Mouse (Mus musculus) heart, embryonic 14.5 days (tissue): ENCODE data around the gene Lct. TPM values are rescaled to one million over a fixed set of nuclear protein-coding genes. Genes with fewer than 3 reads are reported as not detected.
A peak's percentile ranks its signal among the peaks of the same experiment; 100 is the strongest.

Experiments used
- ATAC-seq: fragments of 200-750 bp; cut with Nextera tagmentation; 2 replicates; pipeline ENCODE4 v1.8.0; 2017; ENCODE audit warnings: low read depth, moderate TSS enrichment; ENCODE audit not compliant: insufficient number of reproducible peaks, insufficient read depth, low FRiP score
- H3K27ac ChIP-seq, 2 experiments: fragments of 200-500 bp in 1 of 2; fragments of 300-500 bp in 1 of 2; sonication (generic) in 1 of 2; replicated peaks in 1 of 2; 2 replicates each; pipeline ENCODE4 v1.5.1; 2012 to 2014; ENCODE audit warnings: low read depth in 2 of 2, low read length in 2 of 2, control low read depth in 1 of 2, mild to moderate bottlenecking in 1 of 2, mixed read lengths in 1 of 2; ENCODE audit not compliant: control insufficient read depth in 1 of 2, insufficient read depth in 1 of 2
- H3K27me3 ChIP-seq: fragments of 300-500 bp; sonication (generic); 2 replicates; pipeline ENCODE4 v1.6.1; 2014; ENCODE audit warnings: mild to moderate bottlenecking, low read length, control low read depth; ENCODE audit not compliant: control insufficient read depth, insufficient read depth
- H3K36me3 ChIP-seq: fragments of 300-500 bp; sonication (generic); 2 replicates; pipeline ENCODE4 v1.6.1; 2014; ENCODE audit warnings: mild to moderate bottlenecking, control low read depth, low read length, mixed read lengths; ENCODE audit not compliant: control insufficient read depth, insufficient read depth
- H3K4me1 ChIP-seq, 2 experiments: fragments of 200-500 bp in 1 of 2; fragments of 300-500 bp in 1 of 2; sonication (generic) in 1 of 2; 2 replicates each; pipeline ENCODE4 v1.6.1; 2012 to 2014; ENCODE audit warnings: low read length in 2 of 2, control low read depth in 1 of 2, mixed read lengths in 1 of 2; ENCODE audit not compliant: control insufficient read depth in 2 of 2, insufficient read depth in 2 of 2
- H3K4me2 ChIP-seq: fragments of 300-500 bp; sonication (generic); 2 replicates; pipeline ENCODE4 v1.6.1; 2014; ENCODE audit warnings: mild to moderate bottlenecking, low read length
- H3K4me3 ChIP-seq, 2 experiments: fragments of 200-500 bp in 1 of 2; fragments of 300-500 bp in 1 of 2; sonication (generic) in 1 of 2; 2 replicates each; pipeline ENCODE4 v1.5.1; 2012 to 2014; ENCODE audit warnings: low read length in 2 of 2, mild to moderate bottlenecking in 2 of 2, control low read depth in 1 of 2, low read depth in 1 of 2, moderate library complexity in 1 of 2; ENCODE audit not compliant: control insufficient read depth in 1 of 2, insufficient read depth in 1 of 2
- H3K9ac ChIP-seq: fragments of 300-500 bp; sonication (generic); 2 replicates; pipeline ENCODE4 v1.6.1; 2014; ENCODE audit warnings: mild to moderate bottlenecking, low read length
- H3K9me3 ChIP-seq: fragments of 300-500 bp; sonication (generic); 2 replicates; pipeline ENCODE4 v1.6.1; 2016; ENCODE audit warnings: low read length, control low read depth; ENCODE audit not compliant: control insufficient read depth
- WGBS: fragments of 180-500 bp; shearing (Covaris S2); extraction: QIAGEN DNeasy Blood & Tissue Kit; methylation state at CpG from one replicate; pipeline ENCODE4 v1.1.7; 2014; 5-methylcytosine and 5-hydroxymethylcytosine counted together
- polyA plus RNA-seq: library from polyadenylated mRNA; unstranded; fragments of >200 nt; fragmentation: Nextera tagmentation; extraction: Ambion mirVana; gene quantifications from 2 replicates; pipeline ENCODE4 v1.2.1, GENCODE M21; 2014

Gene Lct
- polyA plus RNA-seq, 1 experiment from 2014 or later = 0.07 TPM

DNA sequence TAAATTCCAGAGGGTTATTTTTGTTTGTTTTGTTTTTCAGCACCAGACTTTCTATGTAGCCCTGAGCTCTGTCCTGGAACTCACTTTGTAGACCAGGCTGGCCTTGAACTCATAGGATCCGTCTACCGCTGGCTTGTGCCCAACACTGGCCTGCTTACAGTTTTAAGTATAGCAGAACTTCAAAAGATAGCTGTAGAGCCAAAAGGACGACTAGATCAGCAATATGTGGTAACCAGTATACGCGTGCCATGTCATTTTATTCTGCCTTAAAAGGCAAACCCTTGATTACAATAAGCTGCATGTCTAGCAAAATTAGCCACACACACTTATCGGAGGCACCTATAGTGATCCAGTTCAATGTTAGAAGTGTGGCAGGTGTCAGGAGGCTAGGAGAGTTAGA lies 30.2 kb upstream of the Lct start:
- Histone ChIP-seq H3K4me2 (peak overlapping the region; percentile 68), H3K27ac (peak overlapping the region in 1 of 2 experiments; percentile 21; a peak in 1 of 4 replicates), H3K36me3 (peaks cover 55% of the 10 kb centered on the region), H3K4me1 (peaks cover 2 to 30% of the 10 kb centered on the region in 2 experiments; a peak in 2 of 4 replicates), H3K27me3 (no peaks in the 10 kb centered on the region), H3K9ac (peak overlapping the region; percentile 85), H3K9me3 (no peaks in the 10 kb centered on the region), H3K4me3 (peak overlapping the region; percentile 2 to 70; a peak in 3 of 4 replicates)
- WGBS = 57% methylated on average over 6 of the region's 6 CpGs
- no peak for ATAC-seq

DNA sequence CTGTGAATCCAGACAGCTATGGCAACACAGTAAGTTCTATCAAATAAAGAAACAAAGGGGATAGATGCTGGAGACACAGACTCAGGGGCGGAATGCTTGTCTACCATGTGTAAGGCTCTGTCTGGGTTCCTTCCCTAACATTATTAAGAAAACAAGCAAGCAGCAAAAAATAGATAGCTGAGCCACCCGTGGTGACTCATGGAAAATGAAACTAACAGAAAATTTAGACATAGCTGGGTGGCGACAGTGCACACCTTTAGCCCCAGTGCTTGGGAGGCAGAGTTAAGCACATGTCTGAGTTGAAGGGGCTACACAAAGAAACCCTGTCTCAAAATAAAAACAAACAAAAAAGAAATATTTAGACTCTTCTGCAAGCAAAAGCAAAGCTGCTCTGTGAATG lies 29.3 kb upstream of the Lct start:
- H3K27ac ChIP-seq = no peak overlapping the region
- H3K4me3 ChIP-seq = peak overlapping the region in 1 of 2 experiments; percentile 70; a peak in 2 of 4 replicates
- H3K4me1 ChIP-seq = peaks cover 2 to 30% of the 10 kb centered on the region in 2 experiments; a peak in 2 of 4 replicates
- H3K4me2 ChIP-seq = peak overlapping the region; percentile 68
- H3K9me3 ChIP-seq = no peaks in the 10 kb centered on the region
- peaks cover 55% of the 10 kb centered on the region for H3K36me3 ChIP-seq
- no peak for ATAC-seq
- H3K27me3 ChIP-seq = no peaks in the 10 kb centered on the region
- peak overlapping the region; percentile 85 for H3K9ac ChIP-seq
- 55% methylated on average over 3 of the region's 3 CpGs for WGBS

DNA sequence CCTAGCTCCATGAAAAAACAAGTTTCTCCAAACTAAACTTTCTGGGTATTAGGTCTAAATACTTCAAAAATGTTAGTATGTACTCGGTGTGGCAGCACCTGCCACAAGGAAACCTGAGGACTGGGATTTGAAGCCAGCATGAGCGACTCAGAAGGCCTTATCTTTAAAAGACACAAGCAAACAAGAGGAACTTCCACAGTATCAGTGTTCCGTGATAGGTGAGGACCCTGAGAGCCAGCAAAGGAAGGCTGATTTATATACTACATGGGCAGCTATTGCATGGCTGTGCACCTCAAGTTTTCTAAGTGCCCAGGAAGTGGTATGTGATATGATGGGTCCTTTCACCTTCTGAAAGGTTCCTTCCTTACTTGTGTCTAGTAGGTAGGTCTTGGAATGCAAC lies 25.0 kb upstream of the Lct start:
- 70% methylated on average over 3 of the region's 3 CpGs for WGBS
- peaks cover 2 to 13% of the 10 kb centered on the region in 2 experiments; a peak in 2 of 4 replicates for H3K4me1 ChIP-seq
- no peak overlapping the region for H3K9ac ChIP-seq
- H3K4me3 ChIP-seq = no peak overlapping the region
- H3K36me3 ChIP-seq = peaks cover 84% of the 10 kb centered on the region
- no peaks in the 10 kb centered on the region for H3K27me3 ChIP-seq
- no peaks in the 10 kb centered on the region for H3K9me3 ChIP-seq
- H3K4me2 ChIP-seq = no peak overlapping the region
- ATAC-seq = no peak
- no peak overlapping the region for H3K27ac ChIP-seq

DNA sequence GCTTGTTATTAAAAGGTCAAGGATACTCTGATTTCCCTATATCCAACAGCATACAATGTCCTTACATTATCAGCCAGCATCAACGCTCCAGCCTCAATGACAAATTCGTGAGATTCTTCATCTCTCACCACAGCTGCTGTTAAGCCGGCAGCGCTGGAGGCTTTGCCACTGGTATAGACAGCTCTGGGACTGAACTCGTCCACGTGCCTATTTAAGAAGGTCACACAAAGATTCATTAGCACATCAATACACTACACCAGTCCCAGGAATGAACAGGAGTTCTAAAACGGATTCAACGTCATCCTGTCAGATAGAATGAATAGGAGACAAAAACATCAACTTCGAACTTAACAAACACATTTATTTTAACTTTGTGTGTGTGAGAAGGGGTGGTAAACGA lies 16.1 kb upstream of the Lct start:
- Histone ChIP-seq H3K4me3 (no peak overlapping the region), H3K27ac (no peak overlapping the region), H3K9ac (no peak overlapping the region), H3K9me3 (no peaks in the 10 kb centered on the region), H3K4me2 (no peak overlapping the region), H3K36me3 (peaks cover 95% of the 10 kb centered on the region), H3K27me3 (no peaks in the 10 kb centered on the region), H3K4me1 (no peaks in the 10 kb centered on the region)
- no peak for ATAC-seq
- WGBS = 87% methylated on average over 10 of the region's 10 CpGs

DNA sequence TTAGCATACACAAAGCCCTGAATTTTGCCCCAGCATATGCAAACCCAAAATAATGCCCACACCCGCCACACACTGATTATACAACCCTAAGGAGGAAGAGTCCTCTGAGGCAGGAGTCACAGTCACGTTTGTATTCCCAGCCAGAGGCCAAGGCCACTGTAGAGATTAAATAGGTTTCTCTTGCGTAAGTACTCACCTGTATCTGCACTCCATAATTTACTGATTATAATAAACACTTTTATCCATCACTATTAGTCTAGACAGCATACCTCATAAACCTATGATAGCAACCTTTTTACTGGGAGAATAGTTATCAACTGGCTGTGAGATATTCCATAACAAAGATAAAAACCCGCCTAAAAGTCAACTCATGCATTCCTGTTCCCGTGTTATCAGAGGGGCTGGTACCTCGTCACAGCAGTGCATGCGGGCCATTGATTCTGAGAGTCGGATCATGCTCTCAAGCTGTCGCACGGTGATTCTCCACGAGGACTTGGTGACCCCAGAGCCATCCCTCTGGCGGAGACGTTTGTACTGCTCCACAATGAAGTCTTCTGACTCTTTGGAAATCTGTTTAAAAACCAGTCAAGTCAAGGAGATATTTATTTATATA lies 9.7 kb upstream of the Lct start:
- no peak overlapping the region for H3K27ac ChIP-seq
- no peak overlapping the region for H3K9ac ChIP-seq
- H3K4me2 ChIP-seq = no peak overlapping the region
- no peak overlapping the region for H3K4me3 ChIP-seq
- ATAC-seq = no peak
- H3K9me3 ChIP-seq = no peaks in the 10 kb centered on the region
- 73% methylated on average over 13 of the region's 13 CpGs for WGBS
- no peaks in the 10 kb centered on the region for H3K27me3 ChIP-seq
- peaks cover 94% of the 10 kb centered on the region for H3K36me3 ChIP-seq
- H3K4me1 ChIP-seq = no peaks in the 10 kb centered on the region

GRCm38 (mm10) chr1:128330313-128330712 lies 2.2 kb upstream of the Lct start:
- Histone ChIP-seq H3K9me3 (no peaks in the 10 kb centered on the region), H3K27me3 (no peaks in the 10 kb centered on the region), H3K4me3 (no peak overlapping the region), H3K4me1 (no peaks in the 10 kb centered on the region), H3K36me3 (peaks cover 77% of the 10 kb centered on the region), H3K27ac (no peak overlapping the region), H3K9ac (no peak overlapping the region), H3K4me2 (no peak overlapping the region)
- no peak for ATAC-seq
- WGBS = 83% methylated on average over 1 of the region's 1 CpGs

DNA sequence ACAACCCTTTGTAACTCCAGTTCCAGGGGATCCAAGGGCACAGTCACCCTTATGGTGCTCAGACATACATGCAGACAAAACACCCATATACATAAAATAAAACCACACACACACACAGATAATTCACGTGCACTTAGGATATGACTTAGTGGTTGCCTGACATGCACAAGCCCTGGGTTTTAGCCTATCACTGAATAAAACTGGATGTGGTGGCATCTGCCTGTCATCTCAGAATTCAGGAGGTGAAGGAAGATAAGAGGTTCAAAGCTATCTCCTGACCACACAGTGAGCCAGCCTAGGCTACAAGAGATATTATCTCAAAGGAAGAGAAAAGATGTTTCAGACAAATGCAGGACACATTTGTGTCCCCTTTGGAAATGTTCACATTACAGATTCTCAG lies 953 bp downstream of the Lct start:
- 85% methylated on average over 1 of the region's 1 CpGs for WGBS
- H3K9ac ChIP-seq = no peak overlapping the region
- peaks cover 5 to 6% of the 10 kb centered on the region in 2 experiments; a peak in 2 of 4 replicates for H3K4me1 ChIP-seq
- no peak overlapping the region for H3K27ac ChIP-seq
- no peaks in the 10 kb centered on the region for H3K27me3 ChIP-seq
- no peak for ATAC-seq
- no peak overlapping the region for H3K4me3 ChIP-seq
- H3K4me2 ChIP-seq = no peak overlapping the region
- H3K9me3 ChIP-seq = no peaks in the 10 kb centered on the region
- H3K36me3 ChIP-seq = peaks cover 45% of the 10 kb centered on the region

GRCm38 (mm10) chr1:128324776-128325175 lies 3.3 kb downstream of the Lct start:
- H3K4me2 ChIP-seq = no peak overlapping the region
- 87% methylated on average over 2 of the region's 2 CpGs for WGBS
- no peaks in the 10 kb centered on the region for H3K27me3 ChIP-seq
- no peak overlapping the region for H3K27ac ChIP-seq
- H3K36me3 ChIP-seq = peaks cover 21% of the 10 kb centered on the region
- H3K4me3 ChIP-seq = no peak overlapping the region
- no peaks in the 10 kb centered on the region for H3K9me3 ChIP-seq
- no peak for ATAC-seq
- H3K9ac ChIP-seq = no peak overlapping the region
- H3K4me1 ChIP-seq = peaks cover 5 to 6% of the 10 kb centered on the region in 2 experiments; a peak in 2 of 4 replicates
